Mouse (Mus musculus): ENCODE measurements around the gene Klrg2. TPM values are rescaled to one million over a fixed set of nuclear protein-coding genes. Genes with fewer than 3 reads are reported as not detected.

Klrg2 gene
- polyA plus RNA-seq, 1 experiment from 2014 or later = not detected

DNA sequence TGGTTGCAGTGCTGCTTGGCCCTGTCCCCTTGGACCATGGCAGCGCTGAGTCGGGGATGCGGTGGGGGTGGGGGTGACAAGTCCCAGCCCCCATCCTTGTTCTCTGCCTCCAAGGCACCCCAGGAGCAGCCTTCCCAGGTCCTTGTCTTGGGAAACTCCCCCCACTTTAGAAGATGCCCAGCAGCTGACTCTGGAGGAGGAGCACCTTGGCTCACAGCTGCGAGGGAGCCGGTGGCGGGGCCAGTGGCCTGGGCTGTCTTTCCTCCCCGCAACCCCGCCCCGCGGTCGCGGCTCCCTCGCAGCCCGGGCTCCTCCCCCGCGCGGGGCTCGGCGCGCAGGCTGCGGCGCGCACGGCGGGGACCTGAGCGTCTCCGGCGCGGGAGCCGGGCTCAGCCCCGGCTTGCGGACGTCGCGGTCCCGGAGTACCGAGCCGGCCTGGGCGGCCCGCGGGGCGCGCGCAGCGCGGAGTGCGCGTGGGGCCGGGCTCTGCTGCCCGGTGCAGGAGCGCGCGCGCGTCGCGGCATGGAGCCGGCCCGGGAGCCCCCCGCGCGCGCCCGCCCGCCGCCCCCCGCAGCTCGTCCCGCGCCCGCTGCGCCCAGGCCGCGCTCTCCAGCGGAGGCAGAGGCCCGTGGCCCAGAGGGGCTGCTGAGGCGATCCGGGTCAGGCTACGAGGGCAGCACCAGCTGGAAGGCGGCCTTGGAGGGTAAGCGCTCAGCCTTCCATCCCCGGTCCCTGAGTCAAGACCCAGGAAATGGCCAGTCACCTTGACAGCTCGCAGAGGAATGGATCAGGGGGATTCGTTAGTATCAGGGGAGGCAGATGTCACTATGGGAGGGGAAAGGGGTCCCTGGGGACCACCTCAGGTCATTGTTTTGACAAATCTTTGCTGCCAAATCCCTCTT is 25.9 kb upstream of the Klrg2 start, which contains the start of gene Clec2l:
TSS of gene Clec2l (plus strand) at position 356 of the 902 bp plus-strand sequence.
- peaks cover 8% of the 10 kb centered on the region for H3K4me1 ChIP-seq (ENCODE audit: control insufficient read depth, insufficient read depth, low read length)
- no peaks in the 10 kb centered on the region for H3K27me3 ChIP-seq (ENCODE audit: control insufficient read depth, insufficient read depth, low read depth, low read length)
- WGBS = 0% methylated on average over 40 of the region's 84 CpGs
- ATAC-seq = peak; percentile 91
- H3K9ac ChIP-seq (ENCODE audit: low read depth, low read length) = peak within 1 kb of the TSS; percentile 74
- H3K4me2 ChIP-seq (ENCODE audit: low read length) = peak within 1 kb of the TSS; percentile 63
- H3K36me3 ChIP-seq (ENCODE audit: control insufficient read depth, insufficient read depth, low read length) = no peaks in the 10 kb centered on the region
- H3K4me3 ChIP-seq (ENCODE audit: low read depth, low read length) = peak within 1 kb of the TSS; percentile 57
- peak within 1 kb of the TSS; percentile 71 for H3K27ac ChIP-seq (ENCODE audit: low read length)
- no peaks in the 10 kb centered on the region for H3K9me3 ChIP-seq (replicated peaks; ENCODE audit: control insufficient read depth, low read length, poor library complexity, severe bottlenecking)

DNA sequence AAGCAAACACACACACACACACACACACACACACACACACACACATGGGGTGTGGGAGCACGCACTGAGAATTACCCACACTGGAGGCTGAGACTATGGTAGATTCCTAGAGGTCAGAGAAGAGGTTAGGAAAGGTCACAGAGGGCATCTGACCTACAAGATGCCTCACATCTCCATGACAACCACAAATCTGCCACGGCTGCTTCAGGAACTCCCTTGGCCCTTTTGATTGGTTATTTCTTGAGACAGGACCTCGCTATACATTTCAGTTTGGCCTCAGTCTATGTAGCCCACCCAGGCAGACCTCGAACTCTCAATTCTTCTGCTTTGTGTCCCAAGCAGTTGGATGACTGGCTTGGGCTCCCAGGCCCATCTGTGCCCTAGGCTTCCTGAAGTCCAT is 24.6 kb upstream of the Klrg2 start:
- Histone ChIP-seq H3K4me1 (ENCODE audit: control insufficient read depth, insufficient read depth, low read length) (peaks cover 8% of the 10 kb centered on the region), H3K4me2 (ENCODE audit: low read length) (no peak overlapping the region), H3K9ac (ENCODE audit: low read depth, low read length) (no peak overlapping the region), H3K27ac (ENCODE audit: low read length) (no peak overlapping the region), H3K27me3 (ENCODE audit: control insufficient read depth, insufficient read depth, low read depth, low read length) (no peaks in the 10 kb centered on the region), H3K36me3 (ENCODE audit: control insufficient read depth, insufficient read depth, low read length) (no peaks in the 10 kb centered on the region), H3K4me3 (ENCODE audit: low read depth, low read length) (no peak overlapping the region), H3K9me3 (replicated peaks; ENCODE audit: control insufficient read depth, low read length, poor library complexity, severe bottlenecking) (no peaks in the 10 kb centered on the region)
- ATAC-seq = no peak
- 13% methylated on average over 4 of the region's 4 CpGs for WGBS

DNA sequence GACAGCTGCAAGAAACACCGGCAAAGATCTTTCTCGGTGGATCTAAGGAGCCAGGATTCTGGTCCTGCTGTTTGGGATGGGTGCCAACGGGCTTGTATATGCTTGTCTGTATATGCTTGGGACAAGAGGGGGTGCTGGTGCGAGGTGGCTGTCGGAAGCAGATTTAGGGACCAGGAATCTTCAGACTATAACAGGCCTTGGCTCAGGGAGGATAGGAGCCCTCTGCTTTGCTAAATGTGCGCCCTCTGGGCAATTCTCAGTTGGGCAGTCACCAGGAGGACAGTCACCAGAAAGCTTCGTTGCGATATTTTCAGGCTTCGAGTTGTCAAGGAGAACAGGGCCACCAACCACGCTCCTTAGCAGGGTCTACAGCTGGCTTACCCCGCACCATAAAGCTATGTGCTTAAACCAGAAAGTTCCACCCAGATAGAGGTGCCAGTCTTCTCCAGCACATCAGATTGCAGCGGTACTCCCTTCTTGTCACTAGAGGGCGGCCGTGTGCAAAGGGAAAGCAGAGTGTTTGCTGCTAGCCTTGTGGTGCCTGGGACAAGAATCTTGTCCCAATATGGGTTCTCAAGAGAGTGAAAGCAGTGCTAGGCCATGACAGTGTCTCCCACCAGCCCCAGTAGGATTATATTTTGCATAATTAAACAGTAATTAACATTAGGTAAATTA is 13.4 kb upstream of the Klrg2 start:
- Histone ChIP-seq H3K4me1 (ENCODE audit: control insufficient read depth, insufficient read depth, low read length) (no peaks in the 10 kb centered on the region), H3K9ac (ENCODE audit: low read depth, low read length) (no peak overlapping the region), H3K4me3 (ENCODE audit: low read depth, low read length) (no peak overlapping the region), H3K27me3 (ENCODE audit: control insufficient read depth, insufficient read depth, low read depth, low read length) (no peaks in the 10 kb centered on the region), H3K4me2 (ENCODE audit: low read length) (no peak overlapping the region), H3K27ac (ENCODE audit: low read length) (no peak overlapping the region), H3K36me3 (ENCODE audit: control insufficient read depth, insufficient read depth, low read length) (no peaks in the 10 kb centered on the region), H3K9me3 (replicated peaks; ENCODE audit: control insufficient read depth, low read length, poor library complexity, severe bottlenecking) (no peaks in the 10 kb centered on the region)
- 43% methylated on average over 14 of the region's 14 CpGs for WGBS
- ATAC-seq = peak; percentile 76

DNA sequence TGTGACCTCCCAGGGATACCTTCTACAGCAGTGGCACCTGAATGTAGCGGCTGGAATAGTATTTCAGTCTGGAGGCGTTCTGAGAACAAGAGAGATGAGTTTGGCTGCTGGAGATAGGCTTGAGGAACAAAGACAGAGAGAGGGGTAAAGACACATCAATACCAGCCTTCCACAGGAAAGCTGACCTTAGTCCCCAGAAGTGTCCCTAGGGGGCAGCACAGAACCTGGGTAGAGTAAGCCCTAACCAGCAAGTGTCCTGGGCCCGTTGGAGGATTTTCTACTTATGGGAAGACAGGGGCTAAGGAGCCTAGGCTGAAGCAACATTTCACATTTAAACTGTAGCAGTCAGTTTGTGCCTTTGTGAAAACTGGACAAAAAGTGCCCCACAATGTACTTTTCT is 12.5 kb upstream of the Klrg2 start:
- Histone ChIP-seq H3K9ac (ENCODE audit: low read depth, low read length) (no peak overlapping the region), H3K27ac (ENCODE audit: low read length) (no peak overlapping the region), H3K4me2 (ENCODE audit: low read length) (no peak overlapping the region), H3K4me1 (ENCODE audit: control insufficient read depth, insufficient read depth, low read length) (no peaks in the 10 kb centered on the region), H3K4me3 (ENCODE audit: low read depth, low read length) (no peak overlapping the region), H3K36me3 (ENCODE audit: control insufficient read depth, insufficient read depth, low read length) (no peaks in the 10 kb centered on the region), H3K9me3 (replicated peaks; ENCODE audit: control insufficient read depth, low read length, poor library complexity, severe bottlenecking) (no peaks in the 10 kb centered on the region), H3K27me3 (ENCODE audit: control insufficient read depth, insufficient read depth, low read depth, low read length) (no peaks in the 10 kb centered on the region)
- WGBS = 66% methylated on average over 3 of the region's 3 CpGs
- ATAC-seq = no peak

DNA sequence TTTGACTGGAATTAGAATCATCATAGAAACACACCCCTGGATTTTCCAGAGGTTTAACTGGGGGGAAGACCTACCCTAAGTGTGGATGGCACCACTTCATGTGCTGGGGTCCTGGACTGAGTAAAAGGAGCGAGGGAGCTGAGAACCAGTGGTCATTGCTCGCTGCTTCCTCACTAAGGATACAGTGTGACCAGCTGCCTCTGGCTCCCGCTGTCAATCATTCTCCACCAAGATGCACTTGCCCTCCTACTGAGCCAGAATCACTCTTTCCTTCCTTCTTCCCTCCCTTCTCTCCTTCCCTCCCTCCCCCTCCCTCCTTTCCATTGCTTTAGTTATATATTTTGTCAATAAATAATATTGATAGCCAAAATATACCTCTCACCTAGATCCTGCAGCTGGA is 6.0 kb upstream of the Klrg2 start:
- WGBS = 68% methylated on average over 3 of the region's 3 CpGs
- ATAC-seq = no peak
- peaks cover 13% of the 10 kb centered on the region for H3K27me3 ChIP-seq (ENCODE audit: control insufficient read depth, insufficient read depth, low read depth, low read length)
- H3K4me3 ChIP-seq (ENCODE audit: low read depth, low read length) = no peak overlapping the region
- H3K4me1 ChIP-seq (ENCODE audit: control insufficient read depth, insufficient read depth, low read length) = no peaks in the 10 kb centered on the region
- no peaks in the 10 kb centered on the region for H3K36me3 ChIP-seq (ENCODE audit: control insufficient read depth, insufficient read depth, low read length)
- no peak overlapping the region for H3K4me2 ChIP-seq (ENCODE audit: low read length)
- H3K9me3 ChIP-seq (replicated peaks; ENCODE audit: control insufficient read depth, low read length, poor library complexity, severe bottlenecking) = no peaks in the 10 kb centered on the region
- H3K9ac ChIP-seq (ENCODE audit: low read depth, low read length) = no peak overlapping the region
- H3K27ac ChIP-seq (ENCODE audit: low read length) = no peak overlapping the region

DNA sequence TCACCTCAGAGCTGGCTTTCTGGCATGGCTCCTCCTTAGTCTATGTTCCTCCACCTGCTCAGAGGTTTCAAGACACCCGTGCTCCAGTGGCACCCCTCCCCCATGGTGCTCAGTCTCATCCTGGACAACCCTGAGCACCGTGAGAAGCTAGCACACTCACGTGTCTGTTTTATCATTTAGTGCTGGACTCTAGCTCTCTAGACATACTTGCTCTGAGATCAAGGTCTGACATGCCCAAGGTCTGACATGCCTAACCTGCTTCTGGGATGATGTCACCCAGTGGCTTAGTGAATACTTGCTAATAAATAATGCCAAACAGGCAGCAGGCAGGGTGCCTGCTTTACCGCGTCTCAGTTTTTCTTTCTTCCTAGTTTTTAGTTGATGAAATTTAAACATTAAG is 5.6 kb upstream of the Klrg2 start:
- H3K27me3 ChIP-seq (ENCODE audit: control insufficient read depth, insufficient read depth, low read depth, low read length) = peaks cover 17% of the 10 kb centered on the region
- H3K9me3 ChIP-seq (replicated peaks; ENCODE audit: control insufficient read depth, low read length, poor library complexity, severe bottlenecking) = no peaks in the 10 kb centered on the region
- 83% methylated on average over 5 of the region's 5 CpGs for WGBS
- no peaks in the 10 kb centered on the region for H3K36me3 ChIP-seq (ENCODE audit: control insufficient read depth, insufficient read depth, low read length)
- no peak for ATAC-seq
- H3K27ac ChIP-seq (ENCODE audit: low read length) = no peak overlapping the region
- no peaks in the 10 kb centered on the region for H3K4me1 ChIP-seq (ENCODE audit: control insufficient read depth, insufficient read depth, low read length)
- H3K4me2 ChIP-seq (ENCODE audit: low read length) = no peak overlapping the region
- H3K9ac ChIP-seq (ENCODE audit: low read depth, low read length) = no peak overlapping the region
- H3K4me3 ChIP-seq (ENCODE audit: low read depth, low read length) = no peak overlapping the region

DNA sequence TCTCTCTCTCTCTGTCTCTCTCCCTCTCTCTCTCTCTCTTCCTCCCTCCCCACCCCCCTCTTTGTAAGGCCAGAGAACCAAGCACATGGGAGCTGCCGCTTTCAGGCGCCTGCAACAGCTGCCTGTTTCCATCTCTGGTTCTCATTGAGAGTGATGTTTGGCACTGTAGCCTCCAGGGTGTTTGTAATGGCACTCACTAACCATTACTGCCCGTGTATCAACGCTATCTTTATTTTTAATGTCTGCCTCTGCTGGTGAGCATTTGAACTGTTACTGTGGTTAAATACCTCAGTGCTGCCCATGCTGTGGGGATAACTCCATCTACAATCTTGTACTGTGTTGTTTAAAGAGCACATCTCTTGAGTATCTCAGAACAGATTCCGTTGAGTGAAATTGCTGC is 4.6 kb upstream of the Klrg2 start:
- ATAC-seq = no peak
- H3K9me3 ChIP-seq (replicated peaks; ENCODE audit: control insufficient read depth, low read length, poor library complexity, severe bottlenecking) = no peaks in the 10 kb centered on the region
- H3K4me1 ChIP-seq (ENCODE audit: control insufficient read depth, insufficient read depth, low read length) = peaks cover 7% of the 10 kb centered on the region
- no peak overlapping the region for H3K9ac ChIP-seq (ENCODE audit: low read depth, low read length)
- peaks cover 23% of the 10 kb centered on the region for H3K27me3 ChIP-seq (ENCODE audit: control insufficient read depth, insufficient read depth, low read depth, low read length)
- no peak overlapping the region for H3K4me3 ChIP-seq (ENCODE audit: low read depth, low read length)
- WGBS = 44% methylated on average over 5 of the region's 5 CpGs
- no peaks in the 10 kb centered on the region for H3K36me3 ChIP-seq (ENCODE audit: control insufficient read depth, insufficient read depth, low read length)
- H3K4me2 ChIP-seq (ENCODE audit: low read length) = no peak overlapping the region
- H3K27ac ChIP-seq (ENCODE audit: low read length) = no peak overlapping the region

DNA sequence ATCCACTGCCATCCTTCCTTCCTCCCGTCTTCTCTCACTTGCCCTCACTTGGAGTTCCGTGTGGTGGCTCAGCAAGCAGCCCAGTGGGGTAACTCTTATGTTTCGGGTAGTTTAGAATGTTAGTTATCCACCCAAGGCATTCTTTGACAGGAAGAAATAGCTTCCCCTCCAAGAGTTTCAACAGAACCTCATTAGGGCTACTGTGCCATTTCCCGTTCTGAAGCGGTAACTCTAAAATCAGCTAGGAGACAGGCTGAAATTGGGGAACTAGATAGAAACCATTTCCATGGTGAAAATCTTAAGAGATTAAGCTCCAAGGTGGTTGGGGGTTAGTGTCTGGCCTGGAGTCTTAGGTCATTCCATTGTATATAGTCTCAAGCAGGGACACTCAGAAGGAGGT is 4.2 kb upstream of the Klrg2 start:
- Histone ChIP-seq H3K36me3 (ENCODE audit: control insufficient read depth, insufficient read depth, low read length) (no peaks in the 10 kb centered on the region), H3K4me2 (ENCODE audit: low read length) (no peak overlapping the region), H3K4me1 (ENCODE audit: control insufficient read depth, insufficient read depth, low read length) (peaks cover 10% of the 10 kb centered on the region), H3K27me3 (ENCODE audit: control insufficient read depth, insufficient read depth, low read depth, low read length) (peaks cover 25% of the 10 kb centered on the region), H3K9me3 (replicated peaks; ENCODE audit: control insufficient read depth, low read length, poor library complexity, severe bottlenecking) (no peaks in the 10 kb centered on the region), H3K9ac (ENCODE audit: low read depth, low read length) (no peak overlapping the region), H3K4me3 (ENCODE audit: low read depth, low read length) (no peak overlapping the region), H3K27ac (ENCODE audit: low read length) (no peak overlapping the region)
- no peak for ATAC-seq
- 71% methylated on average over 5 of the region's 5 CpGs for whole genome bisulfite sequencing

DNA sequence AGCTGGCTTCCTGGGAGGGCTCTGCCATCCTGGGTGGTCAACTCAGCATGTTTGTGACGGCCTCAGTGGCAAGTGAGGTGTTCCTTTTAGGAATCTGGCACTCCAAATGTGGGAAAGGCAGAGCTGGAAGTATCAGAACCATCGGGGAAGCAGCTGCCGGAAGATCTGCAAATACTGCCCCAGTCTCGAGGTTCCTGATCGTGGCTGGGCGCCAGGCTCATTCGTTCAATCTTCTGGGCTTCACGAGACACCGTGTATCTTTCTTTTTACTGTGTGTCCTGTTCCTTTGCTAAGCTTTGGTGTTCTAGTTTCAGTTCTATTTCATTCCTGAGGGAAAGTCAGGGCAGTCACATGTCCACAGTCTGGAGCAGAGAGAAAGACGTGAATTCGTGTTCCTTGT is 3.4 kb upstream of the Klrg2 start:
- no peak overlapping the region for H3K4me2 ChIP-seq (ENCODE audit: low read length)
- H3K4me3 ChIP-seq (ENCODE audit: low read depth, low read length) = no peak overlapping the region
- peaks cover 15% of the 10 kb centered on the region for H3K4me1 ChIP-seq (ENCODE audit: control insufficient read depth, insufficient read depth, low read length)
- H3K9me3 ChIP-seq (replicated peaks; ENCODE audit: control insufficient read depth, low read length, poor library complexity, severe bottlenecking) = no peaks in the 10 kb centered on the region
- WGBS = 82% methylated on average over 11 of the region's 11 CpGs
- no peak overlapping the region for H3K27ac ChIP-seq (ENCODE audit: low read length)
- no peak overlapping the region for H3K9ac ChIP-seq (ENCODE audit: low read depth, low read length)
- no peaks in the 10 kb centered on the region for H3K36me3 ChIP-seq (ENCODE audit: control insufficient read depth, insufficient read depth, low read length)
- ATAC-seq = no peak
- peaks cover 30% of the 10 kb centered on the region for H3K27me3 ChIP-seq (ENCODE audit: control insufficient read depth, insufficient read depth, low read depth, low read length)
